In the genomic region with DNA sequence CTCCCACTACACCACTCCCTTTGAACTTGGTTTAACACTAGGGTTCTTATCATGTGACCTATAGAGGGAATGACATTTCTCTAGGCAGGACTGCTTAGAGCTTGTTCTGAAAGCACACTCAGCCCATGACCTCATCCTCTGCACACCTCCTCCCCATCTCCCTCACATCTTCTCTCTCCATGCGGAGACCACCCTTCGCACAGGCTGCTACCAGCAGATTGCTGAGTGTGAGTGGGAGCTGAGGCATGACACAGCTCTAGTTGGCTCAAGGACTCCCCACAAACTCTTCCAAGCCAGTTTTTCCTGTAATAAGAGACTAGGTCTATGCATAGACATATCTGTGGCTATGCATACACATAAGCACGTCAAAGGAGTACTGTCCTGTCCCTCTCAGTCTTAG, we compare ENCODE assay signal across 28 mouse cellular contexts.
DNase-seq lines count a peak whose midpoint lies in the region; ATAC-seq and TF ChIP-seq lines count a peak whose summit lies in the region.
"Had no signal": no experiment of that assay in that cellular context is flagged by ENCODE, and none has a peak within 500 bp of the region (broad histone marks: within the 10 kb centered on the region; RNA-seq: fewer than 3 reads in every experiment).

No protein-coding gene starts in this region.

- no peak for TF ChIP-seq CTCF in lung, postnatal 0 days (IDR thresholded peaks at IDR 0.05)

- no peak for DNase-seq in embryonic facial prominence, embryonic 10.5 days (ENCODE audit: low spot score)
- DNase-seq in lung, postnatal 0 days (ENCODE audit: low spot score), result peak; percentile 6
- no peak for DNase-seq in lung, postnatal 36 days
- no peak for DNase-seq in right cerebral cortex, postnatal 36 days (ENCODE audit: low spot score in 2 of 2)
- DNase-seq: adrenal gland, adult 8-10 months; adrenal gland, postnatal 14 days; adrenal gland, postnatal 36 days; B cell, adult 2 months; cerebellum, adult 11 months; cerebellum, adult 18-20 months; cerebellum, adult 8-10 months; cerebellum, adult 9-11 months; cerebellum, postnatal 14 days; cerebellum, postnatal 36 days; embryo, embryonic 11 days had no signal

- no peak overlapping the region for H3K4me2 ChIP-seq in embryonic facial prominence, embryonic 12.5 days (replicated peaks)
- H3K4me2 ChIP-seq in lung, postnatal 0 days (replicated peaks; ENCODE audit: low read depth, low read length), result no peak overlapping the region
- H3K4me2 ChIP-seq: embryonic facial prominence, embryonic 13.5 days; embryonic facial prominence, embryonic 15.5 days; forebrain, embryonic 12.5 days had no signal

- H3K9me3 ChIP-seq in embryonic facial prominence, embryonic 12.5 days, result no peaks in the 10 kb centered on the region
- no peaks in the 10 kb centered on the region for H3K9me3 ChIP-seq in embryonic facial prominence, embryonic 10.5 days
- H3K9me3 ChIP-seq in lung, postnatal 0 days (ENCODE audit: low read length), result no peaks in the 10 kb centered on the region
- H3K9me3 ChIP-seq: embryonic facial prominence, embryonic 13.5 days; embryonic facial prominence, embryonic 15.5 days; forebrain, embryonic 10.5 days; forebrain, embryonic 12.5 days; G1E had no signal

- TF ChIP-seq EP300 in lung, postnatal 0 days (IDR thresholded peaks at IDR 0.05), result no peak

- 0 out of 2 replicates have a peak, but pooled peaks have one; percentile 28 for ATAC-seq in embryonic facial prominence, embryonic 12.5 days (ENCODE audit: insufficient number of reproducible peaks, insufficient read depth, low FRiP score, low TSS enrichment)
- ATAC-seq in lung, postnatal 0 days, result no peak
- ATAC-seq: activated CD4-positive, CD25-positive, alpha-beta regulatory T cell, adult 4 months; CD4-positive, CD25-positive, alpha-beta regulatory T cell, adult 4 months; forebrain, embryonic 14.5 days; forebrain, embryonic 16.5 days; Patski had no signal

- H3K27ac ChIP-seq in embryonic facial prominence, embryonic 12.5 days, result no peak overlapping the region
- no peak overlapping the region; the same call in 1 of the 2 replicates for H3K27ac ChIP-seq in embryonic facial prominence, embryonic 10.5 days (replicated peaks)
- no peak overlapping the region for H3K27ac ChIP-seq in lung, postnatal 0 days (ENCODE audit: low read length)
- H3K27ac ChIP-seq: embryonic facial prominence, embryonic 15.5 days; forebrain, embryonic 10.5 days; forebrain, embryonic 12.5 days had no signal

- H3K4me1 ChIP-seq in embryonic facial prominence, embryonic 12.5 days, result peaks cover 8% of the 10 kb centered on the region; the same call in 1 of the 2 replicates
- peaks cover 29% of the 10 kb centered on the region for H3K4me1 ChIP-seq in embryonic facial prominence, embryonic 10.5 days
- H3K4me1 ChIP-seq in lung, postnatal 0 days (ENCODE audit: insufficient read depth, low read depth, low read length), result no peaks in the 10 kb centered on the region
- H3K4me1 ChIP-seq: forebrain, embryonic 10.5 days; forebrain, embryonic 12.5 days had no signal

- H3K4me3 ChIP-seq in embryonic facial prominence, embryonic 12.5 days, result no peak overlapping the region
- H3K4me3 ChIP-seq in embryonic facial prominence, embryonic 10.5 days, result no peak overlapping the region
- H3K4me3 ChIP-seq in lung, postnatal 0 days (ENCODE audit: low read depth, low read length), result no peak overlapping the region
- H3K4me3 ChIP-seq: embryonic facial prominence, embryonic 13.5 days; embryonic facial prominence, embryonic 15.5 days; erythroblast, embryonic 14.5 days; forebrain, embryonic 10.5 days; forebrain, embryonic 12.5 days had no signal

- WGBS in embryonic facial prominence, embryonic 12.5 days, result 87% methylated on average over 3 of the region's 3 CpGs
- WGBS in embryonic facial prominence, embryonic 10.5 days, result 87% methylated on average over 3 of the region's 3 CpGs
- 75% methylated on average over 3 of the region's 3 CpGs for WGBS in lung, postnatal 0 days

- no peaks in the 10 kb centered on the region for H3K27me3 ChIP-seq in embryonic facial prominence, embryonic 12.5 days
- no peaks in the 10 kb centered on the region for H3K27me3 ChIP-seq in embryonic facial prominence, embryonic 10.5 days (replicated peaks; ENCODE audit: low read depth, poor library complexity, severe bottlenecking)
- no peaks in the 10 kb centered on the region for H3K27me3 ChIP-seq in lung, postnatal 0 days (replicated peaks; ENCODE audit: insufficient read depth, low read length)
- H3K27me3 ChIP-seq: CH12.LX; embryonic facial prominence, embryonic 13.5 days; embryonic facial prominence, embryonic 15.5 days; forebrain, embryonic 12.5 days had no signal

- H3K36me3 ChIP-seq in embryonic facial prominence, embryonic 12.5 days, result no peaks in the 10 kb centered on the region
- H3K36me3 ChIP-seq in embryonic facial prominence, embryonic 10.5 days (replicated peaks), result no peaks in the 10 kb centered on the region
- H3K36me3 ChIP-seq in lung, postnatal 0 days (ENCODE audit: insufficient read depth, low read length), result no peaks in the 10 kb centered on the region
- H3K36me3 ChIP-seq: embryonic facial prominence, embryonic 13.5 days; embryonic facial prominence, embryonic 15.5 days; forebrain, embryonic 10.5 days; forebrain, embryonic 12.5 days; G1E had no signal

- no peak overlapping the region for H3K9ac ChIP-seq in embryonic facial prominence, embryonic 12.5 days
- H3K9ac ChIP-seq in lung, postnatal 0 days (replicated peaks; ENCODE audit: low read depth), result no peak overlapping the region
- H3K9ac ChIP-seq: embryonic facial prominence, embryonic 13.5 days; embryonic facial prominence, embryonic 15.5 days; forebrain, embryonic 12.5 days had no signal
